Mouse (Mus musculus) liver, embryonic 14.5 days (tissue): ENCODE data around the gene Atg4a-ps.

Experiments used
- CTCF ChIP-seq: IDR thresholded peaks from 2 replicates; pipeline ENCODE4 v1.5.1; 2016; ENCODE audit warnings: antibody characterized with exemption, low read depth, control low read depth
- EP300 ChIP-seq: IDR thresholded peaks from 2 replicates; pipeline ENCODE4 v1.6.1; 2016; ENCODE audit warnings: antibody characterized with exemption, low read depth

GRCm38 (mm10) chr3:103633124-103633523, 12.7 kb downstream of the Atg4a-ps start:
- no peak for TF ChIP-seq CTCF
- no peak for TF ChIP-seq EP300
